Mouse (Mus musculus) embryonic facial prominence, embryonic 10.5 days (tissue): ENCODE results near the gene Olfr117. TPM values are rescaled to one million over a fixed set of nuclear protein-coding genes. Genes with fewer than 3 reads are reported as not detected.
"Not testable (repeated sequence)": the region's sequence is repeated elsewhere in the genome, so short reads cannot be mapped to it uniquely, and the experiment has no call there.

ENCODE experiments used
- DNase-seq: peaks from one replicate; pipeline ENCODE4 v3.0.0-alpha.2; 2017; ENCODE audit warnings: low spot score
- H3K27ac ChIP-seq: fragments of 300-500 bp; sonication (generic); replicated peaks from 2 replicates; pipeline ENCODE4 v1.5.1; 2016; ENCODE audit warnings: mild to moderate bottlenecking
- H3K27me3 ChIP-seq: fragments of 300-500 bp; sonication (generic); replicated peaks from 2 replicates; pipeline ENCODE4 v1.6.1; 2016; ENCODE audit warnings: low read depth, mild to moderate bottlenecking; ENCODE audit not compliant: poor library complexity, severe bottlenecking
- H3K36me3 ChIP-seq: fragments of 300-500 bp; sonication (generic); replicated peaks from 2 replicates; pipeline ENCODE4 v1.6.1; 2016; ENCODE audit warnings: mild to moderate bottlenecking, moderate library complexity
- H3K4me1 ChIP-seq: fragments of 300-500 bp; sonication (generic); 2 replicates; pipeline ENCODE4 v1.6.1; 2016
- H3K4me3 ChIP-seq: fragments of 300-500 bp; sonication (generic); 2 replicates; pipeline ENCODE4 v1.5.1; 2016; ENCODE audit warnings: mild to moderate bottlenecking, moderate library complexity
- H3K9me3 ChIP-seq: fragments of 300-500 bp; sonication (generic); 2 replicates; pipeline ENCODE4 v1.6.1; 2016; ENCODE audit warnings: mild to moderate bottlenecking
- WGBS: fragments of 180-500 bp; shearing (Covaris S2); methylation state at CpG from one replicate; pipeline ENCODE4 v1.1.7; 2016; 5-methylcytosine and 5-hydroxymethylcytosine counted together
- polyA plus RNA-seq: library from polyadenylated mRNA; unstranded; fragments of >200 nt; fragmentation: Nextera tagmentation; extraction: Ambion mirVana; gene quantifications from 2 replicates; pipeline ENCODE4 v1.2.1, GENCODE M21; 2016

Gene Olfr117
- polyA plus RNA-seq: not detected in 2 replicates

- H3K9me3 ChIP-seq: no peaks in the 10 kb centered on the region
- WGBS: 76% methylated on average over 1 of the region's 1 CpGs
- H3K36me3 ChIP-seq: no peaks in the 10 kb centered on the region
- H3K4me1 ChIP-seq: no peaks in the 10 kb centered on the region
- no peak within 1 kb of the TSS for H3K4me3 ChIP-seq
- H3K27ac ChIP-seq: no peak within 1 kb of the TSS
- H3K27me3 ChIP-seq: no peaks in the 10 kb centered on the region
- DNase-seq: no peak
Observed at GRCm38 (mm10) chr17:37663682-37664081, at the start of gene Olfr117. Gene Olfr117, minus strand, starts transcription at chr17:37663782.

- not testable (repeated sequence) for H3K27me3 ChIP-seq, H3K9me3 ChIP-seq, H3K4me1 ChIP-seq, H3K4me3 ChIP-seq, H3K27ac ChIP-seq, DNase-seq, H3K36me3 ChIP-seq
- WGBS: 68% methylated on average over 1 of the region's 1 CpGs
Observed at GRCm38 (mm10) chr17:37696264-37696663, 32.7 kb upstream of the Olfr117 start, which contains the start of gene Olfr119. Gene Olfr119, plus strand, starts transcription at chr17:37696564.

GRCm38 (mm10) chr17:37666688-37667087, 3.1 kb upstream of the Olfr117 start, which contains the start of gene Olfr118:
Gene Olfr118, plus strand, starts transcription at chr17:37666988.
- H3K27me3 ChIP-seq: no peaks in the 10 kb centered on the region
- H3K4me3 ChIP-seq: no peak within 1 kb of the TSS
- WGBS: 75% methylated on average over 2 of the region's 2 CpGs
- H3K9me3 ChIP-seq: no peaks in the 10 kb centered on the region
- no peak for DNase-seq
- H3K27ac ChIP-seq: no peak within 1 kb of the TSS
- H3K36me3 ChIP-seq: no peaks in the 10 kb centered on the region
- H3K4me1 ChIP-seq: no peaks in the 10 kb centered on the region

- Histone ChIP-seq H3K9me3 (peaks cover 4% of the 10 kb centered on the region; the same call in 1 of the 2 replicates), H3K4me1 (no peaks in the 10 kb centered on the region), H3K27me3 (no peaks in the 10 kb centered on the region), H3K27ac (no peak within 1 kb of the TSS), H3K36me3 (no peaks in the 10 kb centered on the region), H3K4me3 (no peak within 1 kb of the TSS)
- no peak for DNase-seq
- WGBS: 81% methylated on average over 2 of the region's 2 CpGs
Observed at GRCm38 (mm10) chr17:37627009-37627408, 36.6 kb downstream of the Olfr117 start, which contains the start of the genes Olfr115 and Olfr116. Gene Olfr115, minus strand, starts transcription at chr17:37627109. Gene Olfr116, minus strand, starts transcription at chr17:37627199.

Other genes starting within 250 kb of the Olfr117 start
- gene Olfr108, start 218.3 kb downstream of the Olfr117 start, polyA plus RNA-seq: not detected in 2 replicates
- gene Olfr109, start 204.9 kb downstream of the Olfr117 start, polyA plus RNA-seq: not detected in 2 replicates
- gene H2-M2, start 180.2 kb downstream of the Olfr117 start, polyA plus RNA-seq: not detected in 2 replicates
- gene Olfr110, start 171.3 kb downstream of the Olfr117 start, polyA plus RNA-seq: not detected in 2 replicates
- not detected in 2 replicates for gene Olfr111, start 155.8 kb downstream of the Olfr117 start, polyA plus RNA-seq
- gene Olfr112, start 94.3 kb downstream of the Olfr117 start, polyA plus RNA-seq: not detected in 2 replicates
- not detected in 2 replicates for gene Olfr113, start 86.1 kb downstream of the Olfr117 start, polyA plus RNA-seq
- not detected in 2 replicates for gene Olfr114, start 71.0 kb downstream of the Olfr117 start, polyA plus RNA-seq
- gene Olfr115, start 36.7 kb downstream of the Olfr117 start, polyA plus RNA-seq: not detected in 2 replicates
- gene Olfr116, start 36.6 kb downstream of the Olfr117 start, polyA plus RNA-seq: not detected in 2 replicates
- not detected in 2 replicates for gene Olfr118, start 3.2 kb upstream of the Olfr117 start, polyA plus RNA-seq
- not detected in 2 replicates for gene Olfr119, start 32.8 kb upstream of the Olfr117 start, polyA plus RNA-seq
- not detected in 2 replicates for gene Olfr120, start 58.0 kb upstream of the Olfr117 start, polyA plus RNA-seq
- gene Olfr121, start 85.1 kb upstream of the Olfr117 start, polyA plus RNA-seq: not detected in 2 replicates
- gene Olfr122, start 104.8 kb upstream of the Olfr117 start, polyA plus RNA-seq: not detected in 2 replicates
- gene Olfr123, start 129.7 kb upstream of the Olfr117 start, polyA plus RNA-seq: not detected in 2 replicates
- gene Olfr124, start 136.1 kb upstream of the Olfr117 start, polyA plus RNA-seq: not detected in 2 replicates
- gene Olfr125, start 169.2 kb upstream of the Olfr117 start, polyA plus RNA-seq: not detected in 2 replicates
- gene Olfr126, start 183.7 kb upstream of the Olfr117 start, polyA plus RNA-seq: not detected in 2 replicates
- not detected in 2 replicates for gene Olfr127, start 236.7 kb upstream of the Olfr117 start, polyA plus RNA-seq